Mouse (Mus musculus) midbrain, postnatal 0 days (tissue): ENCODE results near the gene Ccdc9b. TPM values are rescaled to one million over a fixed set of nuclear protein-coding genes. Genes with fewer than 3 reads are reported as not detected.

Experiments
- ATAC-seq: fragments of 200-750 bp; cut with Nextera tagmentation; 2 replicates; pipeline ENCODE4 v1.8.0; 2017; ENCODE audit warnings: moderate number of reproducible peaks, mild to moderate bottlenecking, moderate TSS enrichment, moderate library complexity; ENCODE audit not compliant: low FRiP score
- DNase-seq: peaks from one replicate; pipeline ENCODE4 v3.0.0-alpha.2; 2015; ENCODE audit warnings: low spot score
- H3K27ac ChIP-seq: fragments of 300-500 bp; sonication (generic); 2 replicates; pipeline ENCODE4 v1.5.1; 2014; ENCODE audit warnings: low read depth, mild to moderate bottlenecking, low read length, mixed read lengths
- H3K27me3 ChIP-seq: fragments of 300-500 bp; sonication (generic); 2 replicates; pipeline ENCODE4 v1.6.1; 2014; ENCODE audit warnings: low read length, control low read depth, mixed read lengths; ENCODE audit not compliant: insufficient read depth
- H3K36me3 ChIP-seq: fragments of 300-500 bp; sonication (generic); 2 replicates; pipeline ENCODE4 v1.6.1; 2014; ENCODE audit warnings: low read length, control low read depth, mixed read lengths; ENCODE audit not compliant: insufficient read depth
- H3K4me1 ChIP-seq: fragments of 300-500 bp; sonication (generic); 2 replicates; pipeline ENCODE4 v1.6.1; 2014; ENCODE audit warnings: mild to moderate bottlenecking, control low read depth, antibody characterized with exemption, low read length, mixed read lengths; ENCODE audit not compliant: insufficient read depth
- H3K4me2 ChIP-seq: fragments of 300-500 bp; sonication (generic); 2 replicates; pipeline ENCODE4 v1.6.1; 2014; ENCODE audit warnings: low read depth, mild to moderate bottlenecking, low read length, mixed read lengths; ENCODE audit not compliant: poor library complexity, severe bottlenecking
- H3K4me3 ChIP-seq: fragments of 300-500 bp; sonication (generic); 2 replicates; pipeline ENCODE4 v1.5.1; 2014; ENCODE audit warnings: low read depth, mild to moderate bottlenecking, low read length, moderate library complexity
- H3K9ac ChIP-seq: fragments of 300-500 bp; sonication (generic); replicated peaks from 2 replicates; pipeline ENCODE4 v1.6.1; 2014; ENCODE audit warnings: mild to moderate bottlenecking, low read length, moderate library complexity, mixed read lengths; ENCODE audit not compliant: poor library complexity, severe bottlenecking
- H3K9me3 ChIP-seq: fragments of 300-500 bp; sonication (generic); 2 replicates; pipeline ENCODE4 v1.6.1; 2016; ENCODE audit warnings: low read length, control low read depth
- CTCF ChIP-seq: IDR thresholded peaks from 2 replicates; pipeline ENCODE4 v1.5.1; 2016; ENCODE audit warnings: antibody characterized with exemption, mild to moderate bottlenecking
- WGBS: fragments of 180-500 bp; shearing (Covaris S2); extraction: QIAGEN DNeasy Blood & Tissue Kit; methylation state at CpG from one replicate; pipeline ENCODE4 v1.1.7; 2014; 5-methylcytosine and 5-hydroxymethylcytosine counted together
- polyA plus RNA-seq: library from polyadenylated mRNA; unstranded; fragments of >200 nt; fragmentation: Nextera tagmentation; extraction: Ambion mirVana; gene quantifications from 2 replicates; pipeline ENCODE4 v1.2.1, GENCODE M21; 2015
- total RNA-seq: library from RNA; depleted of rRNA; stranded (reverse); fragments of >200 nt; gene quantifications from 2 replicates; pipeline ENCODE4 v1.2.3, GENCODE M21; 2014; rRNA removed

The Ccdc9b gene
- total and polyA plus RNA-seq, 2 experiments from 2014 or later = 0.79 to 1.5 TPM

- H3K9me3 ChIP-seq = no peaks in the 10 kb centered on the region
- H3K36me3 ChIP-seq = no peaks in the 10 kb centered on the region
- H3K9ac ChIP-seq = no peak overlapping the region
- no peak overlapping the region for H3K4me2 ChIP-seq
- no peak; the same call in 1 of the 2 replicates for TF ChIP-seq CTCF
- no peak overlapping the region for H3K27ac ChIP-seq
- WGBS = 13% methylated on average over 5 of the region's 6 CpGs
- H3K4me1 ChIP-seq = peaks cover 18% of the 10 kb centered on the region; the same call in 1 of the 2 replicates
- DNase-seq (no peak), ATAC-seq (no peak)
- no peak overlapping the region for H3K4me3 ChIP-seq
- H3K27me3 ChIP-seq = peaks cover 89% of the 10 kb centered on the region
Observed at GRCm38 (mm10) chr2:118706436-118706835, 56.0 kb downstream of the Ccdc9b start.

Other genes starting within 250 kb of the Ccdc9b start
- 6.8 and 9.8 TPM in 2 replicates for gene Bmf, start 213.0 kb downstream of the Ccdc9b start, total RNA-seq
- gene Bmf, start 213.0 kb downstream of the Ccdc9b start, polyA plus RNA-seq = 0.99 and 1.1 TPM in 2 replicates
- gene Bub1b, start 164.4 kb downstream of the Ccdc9b start, total RNA-seq = 7.4 and 8.9 TPM in 2 replicates
- 3.0 and 4.2 TPM in 2 replicates for gene Bub1b, start 164.4 kb downstream of the Ccdc9b start, polyA plus RNA-seq
- gene Pak6, start 99.4 kb downstream of the Ccdc9b start, total RNA-seq = 107 and 120 TPM in 2 replicates
- 65.5 and 66.1 TPM in 2 replicates for gene Pak6, start 99.4 kb downstream of the Ccdc9b start, polyA plus RNA-seq
- 0.22 TPM in 1 of 2 replicates, not detected in the other for gene Ankrd63, start 58.7 kb downstream of the Ccdc9b start, total RNA-seq
- 0.04 TPM in 1 of 2 replicates, not detected in the other for gene Ankrd63, start 58.7 kb downstream of the Ccdc9b start, polyA plus RNA-seq
- gene Plcb2, start 34.2 kb downstream of the Ccdc9b start, total RNA-seq = 0.52 and 2.4 TPM in 2 replicates
- gene Plcb2, start 34.2 kb downstream of the Ccdc9b start, polyA plus RNA-seq = 0.53 and 0.63 TPM in 2 replicates
- 13.5 and 17.4 TPM in 2 replicates for gene Inafm2, start 16.9 kb downstream of the Ccdc9b start, total RNA-seq
- 12.6 and 13.3 TPM in 2 replicates for gene Inafm2, start 16.9 kb downstream of the Ccdc9b start, polyA plus RNA-seq
- not detected in 2 replicates for gene Phgr1, start 10.1 kb upstream of the Ccdc9b start, total RNA-seq
- gene Phgr1, start 10.1 kb upstream of the Ccdc9b start, polyA plus RNA-seq = not detected in 2 replicates
- 180 and 201 TPM in 2 replicates for gene Disp2, start 17.1 kb upstream of the Ccdc9b start, total RNA-seq
- gene Disp2, start 17.1 kb upstream of the Ccdc9b start, polyA plus RNA-seq = 68.7 and 72.6 TPM in 2 replicates
- gene Knstrn, start 51.3 kb upstream of the Ccdc9b start, total RNA-seq = 3.1 and 4.5 TPM in 2 replicates
- gene Knstrn, start 51.3 kb upstream of the Ccdc9b start, polyA plus RNA-seq = 5.6 and 6.6 TPM in 2 replicates
- 57.5 and 62.4 TPM in 2 replicates for gene Ivd, start 99.3 kb upstream of the Ccdc9b start, total RNA-seq
- 50.7 and 54.9 TPM in 2 replicates for gene Ivd, start 99.3 kb upstream of the Ccdc9b start, polyA plus RNA-seq
- gene Bahd1, start 137.7 kb upstream of the Ccdc9b start, total RNA-seq = 22.0 and 28.6 TPM in 2 replicates
- 6.1 and 6.6 TPM in 2 replicates for gene Bahd1, start 137.7 kb upstream of the Ccdc9b start, polyA plus RNA-seq
- gene Chst14, start 163.8 kb upstream of the Ccdc9b start, total RNA-seq = 4.9 TPM in 2 replicates
- 3.0 and 3.1 TPM in 2 replicates for gene Chst14, start 163.8 kb upstream of the Ccdc9b start, polyA plus RNA-seq